Mouse (Mus musculus): ENCODE data around the gene Kcnab1.

The Kcnab1 gene

GRCm38 (mm10) chr3:65317876-65318537 is 208.8 kb downstream of the Kcnab1 start:
- no peak for DNase-seq (ENCODE audit: low spot score in 2 of 2)

- peak; percentile 32 to 37 for DNase-seq (ENCODE audit: low spot score in 2 of 2)
These were observed 210.2 kb downstream of the Kcnab1 start for GRCm38 (mm10) chr3:65319248-65320008.

- no peak for DNase-seq (ENCODE audit: low spot score in 2 of 2)
These were observed 211.8 kb downstream of the Kcnab1 start for GRCm38 (mm10) chr3:65320990-65321389.

DNA sequence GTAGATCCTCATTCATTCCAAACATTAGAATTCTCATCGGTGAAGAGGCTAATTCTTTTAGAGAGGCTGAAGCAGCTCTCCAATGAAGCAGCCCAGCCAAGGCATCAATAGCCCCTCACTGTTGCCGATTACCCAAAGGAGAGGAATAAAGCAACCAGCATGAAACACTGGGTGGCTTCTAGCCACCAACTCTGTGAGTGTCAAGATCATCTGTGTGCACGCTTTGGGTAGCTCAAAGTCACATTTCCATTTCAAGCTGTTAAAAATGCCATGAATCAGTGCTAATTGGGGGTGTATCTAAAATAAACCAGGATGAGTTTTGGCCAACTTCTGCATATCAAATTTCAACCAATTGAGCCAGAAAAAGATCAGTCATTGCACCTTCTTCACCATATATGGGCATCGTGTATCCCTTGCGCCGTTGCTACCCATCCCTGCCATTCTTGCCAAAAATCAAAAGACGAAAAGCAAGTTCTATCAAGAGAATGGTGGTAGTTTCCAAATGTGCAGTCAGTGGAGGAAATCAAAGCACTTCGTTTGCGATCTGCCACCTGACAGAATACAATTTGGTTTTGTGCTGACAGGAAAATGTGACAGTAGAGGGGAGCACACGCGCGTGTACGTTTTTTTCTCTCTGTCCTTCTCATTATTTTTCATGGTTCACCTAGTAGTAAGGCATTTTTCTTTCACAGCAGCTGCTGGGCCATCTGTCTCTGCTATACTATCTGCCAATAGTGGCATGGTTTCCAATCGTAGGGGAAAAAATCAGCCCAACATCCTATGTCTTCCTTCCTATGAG is 213.0 kb downstream of the Kcnab1 start:
- DNase-seq (ENCODE audit: low spot score in 2 of 2), result peak; percentile 48 to 56

GRCm38 (mm10) chr3:65325254-65325653 is 216.1 kb downstream of the Kcnab1 start:
- DNase-seq (ENCODE audit: low spot score in 2 of 2), result no peak

- DNase-seq (ENCODE audit: low spot score in 2 of 2), result no peak
These were observed 219.6 kb downstream of the Kcnab1 start for GRCm38 (mm10) chr3:65328814-65329213.

- no peak for DNase-seq (ENCODE audit: low spot score in 2 of 2)
These were observed 228.8 kb downstream of the Kcnab1 start for GRCm38 (mm10) chr3:65337835-65338464.

DNA sequence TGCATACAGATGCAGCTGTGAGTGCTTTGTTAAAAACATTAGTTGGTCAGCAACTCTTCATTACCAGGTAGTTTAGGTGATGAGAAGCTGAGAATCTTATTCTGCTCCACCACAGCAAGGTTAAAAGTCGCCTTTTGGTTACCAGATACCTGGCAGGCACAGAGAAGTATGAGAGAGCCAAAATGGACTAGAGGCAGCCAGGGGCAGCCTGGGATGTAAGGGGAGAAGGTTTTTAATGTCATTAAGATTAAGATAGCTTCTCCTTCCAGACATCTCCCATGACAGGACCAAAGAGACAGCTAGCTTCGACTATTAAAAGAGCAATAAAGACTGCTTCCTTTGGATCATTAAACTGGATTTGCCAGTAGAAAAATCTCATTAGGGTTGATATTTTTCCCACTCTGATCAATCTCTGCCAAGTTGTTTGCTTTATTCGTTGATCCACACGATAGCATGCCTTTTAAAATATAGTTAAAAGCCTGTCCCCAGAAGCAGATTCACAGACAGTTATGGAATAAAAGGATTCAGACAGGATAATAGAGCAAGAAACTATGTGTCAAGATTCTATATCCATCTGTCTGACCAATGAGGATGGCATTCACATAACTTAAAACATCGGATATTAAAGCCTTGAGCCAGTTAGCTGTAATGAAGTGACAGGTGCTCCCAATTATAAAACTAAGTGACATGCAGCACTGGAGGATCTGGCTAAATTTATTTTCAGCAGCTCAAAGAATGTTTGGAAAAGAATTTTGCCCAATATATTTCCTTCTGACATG is 231.2 kb downstream of the Kcnab1 start:
- DNase-seq (ENCODE audit: low spot score in 2 of 2), result no peak

- DNase-seq (ENCODE audit: low spot score in 2 of 2), result no peak
These were observed 237.0 kb downstream of the Kcnab1 start for GRCm38 (mm10) chr3:65346176-65346575.

DNA sequence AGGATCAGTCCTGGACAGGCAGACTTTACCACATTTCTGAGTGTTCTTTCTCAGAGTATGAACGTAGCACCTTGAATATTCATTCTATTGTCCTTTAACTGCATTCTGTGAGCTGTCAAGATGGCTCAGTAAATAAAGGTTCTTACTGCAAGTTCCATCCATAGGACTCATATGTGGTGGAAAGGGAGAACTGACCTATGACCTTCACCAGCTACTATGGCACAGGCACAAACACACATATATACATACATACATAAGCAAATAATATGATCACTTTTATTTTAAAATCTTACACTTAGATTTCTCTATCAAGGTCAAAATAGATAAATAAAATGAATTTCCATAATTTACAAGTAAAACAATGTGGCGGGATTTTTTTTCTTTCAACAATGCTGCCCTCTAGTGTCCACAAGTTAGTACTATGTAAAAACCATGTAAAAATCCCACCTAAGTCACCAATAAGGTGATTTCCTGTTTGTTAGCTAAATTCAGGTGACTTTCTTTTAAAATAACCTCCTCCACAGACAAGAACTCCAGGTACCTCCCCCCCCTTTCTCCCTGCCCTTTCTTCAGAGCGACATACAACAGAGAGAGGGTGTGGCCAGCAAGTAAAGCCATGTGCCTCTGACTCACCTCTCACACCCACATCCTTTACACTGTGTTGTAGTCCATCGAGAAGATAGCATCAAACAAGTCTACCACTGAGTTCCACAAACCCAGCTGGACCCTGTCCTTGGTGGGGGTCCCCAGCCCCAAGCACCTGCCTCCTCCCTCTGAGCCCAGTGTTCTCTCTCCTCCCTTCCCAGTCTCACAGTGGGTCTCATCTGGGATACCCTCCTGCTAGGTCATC is 243.3 kb downstream of the Kcnab1 start:
- no peak for DNase-seq (ENCODE audit: low spot score in 2 of 2)

- DNase-seq (ENCODE audit: low spot score in 2 of 2), result no peak
These were observed 244.3 kb downstream of the Kcnab1 start for GRCm38 (mm10) chr3:65353263-65354037.

GRCm38 (mm10) chr3:65355479-65355878 is 246.3 kb downstream of the Kcnab1 start:
- no peak for DNase-seq (ENCODE audit: low spot score in 2 of 2)

- DNase-seq (ENCODE audit: low spot score in 2 of 2), result no peak
These were observed 249.1 kb downstream of the Kcnab1 start for GRCm38 (mm10) chr3:65358275-65358674.

DNA sequence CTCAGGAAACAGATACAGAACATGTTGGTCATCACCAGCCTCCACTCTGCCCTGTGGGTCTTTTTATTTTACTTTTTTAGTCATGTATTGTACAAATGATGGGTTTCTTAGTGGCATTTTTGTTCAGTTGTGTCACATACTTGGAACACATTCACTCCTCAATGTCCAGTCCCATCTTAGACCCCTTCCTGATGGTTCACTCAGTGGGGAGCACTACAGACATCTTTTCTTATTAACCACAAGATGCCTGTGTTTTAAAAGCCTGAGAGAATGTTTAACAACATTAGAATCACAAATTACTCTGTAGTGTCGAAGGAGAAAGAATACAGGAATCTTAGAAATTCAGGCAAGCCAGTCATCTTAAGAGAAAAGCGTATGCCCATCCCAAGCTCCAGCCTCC is 249.7 kb downstream of the Kcnab1 start:
- DNase-seq (ENCODE audit: low spot score in 2 of 2), result no peak

GRCm38 (mm10) chr3:65360163-65360969 is 251.2 kb downstream of the Kcnab1 start:
- DNase-seq (ENCODE audit: low spot score in 2 of 2), result no peak

DNA sequence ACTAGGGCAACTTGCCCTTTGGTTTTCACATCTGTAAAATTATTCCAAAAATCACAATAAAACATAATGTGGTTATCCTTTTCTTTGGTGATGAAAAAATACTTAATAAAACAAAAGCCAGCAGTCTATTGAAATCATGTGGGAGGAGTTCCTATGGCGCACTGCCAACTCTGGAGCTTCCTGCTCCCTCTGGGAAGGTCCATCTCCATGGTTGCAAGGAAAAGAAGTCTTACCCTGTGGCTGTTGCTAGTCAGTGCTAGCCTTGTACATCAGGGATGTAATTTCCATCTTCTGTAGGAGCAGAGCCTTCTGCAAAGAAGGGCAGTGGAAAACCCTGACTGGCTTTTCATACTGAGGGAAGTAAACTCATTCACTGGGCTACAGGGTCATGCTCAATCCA is 254.3 kb downstream of the Kcnab1 start:
- DNase-seq (ENCODE audit: low spot score in 2 of 2), result no peak

- no peak for DNase-seq (ENCODE audit: low spot score in 2 of 2)
These were observed 256.0 kb downstream of the Kcnab1 start for GRCm38 (mm10) chr3:65365184-65365583.

DNA sequence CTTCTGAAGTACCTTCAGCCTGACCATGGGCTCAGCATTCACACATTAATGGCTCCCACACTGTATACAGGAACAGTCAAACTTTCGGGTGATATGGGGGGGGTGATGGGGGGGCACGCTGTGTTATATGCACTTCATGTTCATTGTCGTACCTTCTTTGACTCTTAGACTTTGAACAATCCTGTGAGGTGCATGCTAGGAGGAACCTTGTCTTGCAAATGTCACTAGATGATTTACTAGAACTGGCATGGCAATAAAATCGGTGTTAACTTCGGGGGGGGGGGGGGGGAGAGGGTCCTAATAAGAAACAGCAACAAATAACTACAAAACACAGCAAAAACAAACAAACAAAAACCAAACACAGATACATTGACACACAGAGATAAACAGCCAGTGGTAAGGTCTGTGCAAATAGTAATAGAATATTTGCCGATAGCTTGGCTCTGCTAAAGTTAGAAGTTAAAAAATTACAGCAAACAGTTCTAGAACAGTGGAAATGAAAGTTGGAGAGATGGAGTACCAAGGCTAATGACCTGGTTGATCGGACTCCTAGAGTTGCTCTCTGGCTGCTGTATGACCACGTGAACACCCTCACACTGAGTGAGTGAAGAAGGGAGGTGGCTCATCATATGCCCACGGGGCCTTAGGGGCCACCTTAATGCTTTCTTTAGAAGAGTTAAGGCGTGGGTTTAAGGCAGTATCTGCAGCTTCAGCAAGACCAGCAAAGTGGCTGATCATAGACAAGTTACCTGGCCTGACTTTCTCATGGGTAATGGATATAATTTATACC is 256.9 kb downstream of the Kcnab1 start:
- DNase-seq (ENCODE audit: low spot score in 2 of 2), result no peak

Data from right cerebral cortex, postnatal 10 days (tissue).